Mouse (Mus musculus): ENCODE data around the gene 4931428F04Rik.

- no peak for TF ChIP-seq CTCF (IDR thresholded peaks at IDR 0.05; ENCODE audit: borderline replicate concordance, extremely low read depth, insufficient read depth, insufficient read length)
- TF ChIP-seq POLR2A (IDR thresholded peaks at IDR 0.05; ENCODE audit: borderline replicate concordance, extremely low read depth, insufficient read depth, insufficient read length, poor library complexity, severe bottlenecking), result no peak
These were observed 9.1 kb downstream of the 4931428F04Rik start for GRCm38 (mm10) chr8:105280567-105280966.
